23 mouse cellular contexts compared by ENCODE assay signal in genomic region chrX:163261248-163261647, GRCm38 (mm10).
DNase-seq lines count a peak whose midpoint lies in the region; ATAC-seq and TF ChIP-seq lines count a peak whose summit lies in the region.
"Had no signal": no experiment of that assay in that cellular context is flagged by ENCODE, and none has a peak within 500 bp of the region (broad histone marks: within the 10 kb centered on the region; RNA-seq: fewer than 3 reads in every experiment).

No protein-coding gene starts in this region.

- H3K36me3 ChIP-seq in liver, adult 2 months (ENCODE audit: control insufficient read depth, insufficient read depth, low read length) = no peaks in the 10 kb centered on the region
- H3K36me3 ChIP-seq in liver, postnatal 0 days (replicated peaks; ENCODE audit: insufficient read depth, low read length) = no peaks in the 10 kb centered on the region
- no peaks in the 10 kb centered on the region for H3K36me3 ChIP-seq in midbrain, postnatal 0 days (ENCODE audit: insufficient read depth, low read length)
- H3K36me3 ChIP-seq: embryonic facial prominence, embryonic 13.5 days; embryonic facial prominence, embryonic 15.5 days; forebrain, embryonic 10.5 days; forebrain, embryonic 12.5 days had no signal

- H3K4me1 ChIP-seq in liver, adult 2 months (ENCODE audit: control insufficient read depth, insufficient read depth, low read length) = no peaks in the 10 kb centered on the region
- no peaks in the 10 kb centered on the region for H3K4me1 ChIP-seq in liver, postnatal 0 days (ENCODE audit: insufficient read depth)
- H3K4me1 ChIP-seq in midbrain, postnatal 0 days (ENCODE audit: insufficient read depth, low read length) = no peaks in the 10 kb centered on the region
- H3K4me1 ChIP-seq: embryonic facial prominence, embryonic 13.5 days; embryonic facial prominence, embryonic 15.5 days; forebrain, embryonic 10.5 days; forebrain, embryonic 12.5 days had no signal

- TF ChIP-seq POLR2A in liver, adult 2 months (IDR thresholded peaks at IDR 0.05; ENCODE audit: extremely low read depth, insufficient read depth, low read length) = no peak

- no peak overlapping the region for H3K4me2 ChIP-seq in liver, postnatal 0 days (ENCODE audit: low read depth, low read length)
- no peak overlapping the region for H3K4me2 ChIP-seq in midbrain, postnatal 0 days (ENCODE audit: low read depth, low read length, poor library complexity, severe bottlenecking)
- H3K4me2 ChIP-seq: embryonic facial prominence, embryonic 13.5 days; embryonic facial prominence, embryonic 15.5 days; forebrain, embryonic 12.5 days had no signal

- H3K9me3 ChIP-seq in liver, postnatal 0 days (ENCODE audit: low read length) = no peaks in the 10 kb centered on the region
- H3K9me3 ChIP-seq in midbrain, postnatal 0 days (ENCODE audit: low read length) = no peaks in the 10 kb centered on the region
- H3K9me3 ChIP-seq: embryonic facial prominence, embryonic 13.5 days; embryonic facial prominence, embryonic 15.5 days; forebrain, embryonic 10.5 days; forebrain, embryonic 12.5 days had no signal

- H3K27ac ChIP-seq in liver, adult 2 months (replicated peaks; ENCODE audit: insufficient read depth, low read depth, low read length) = no peak overlapping the region
- H3K27ac ChIP-seq in liver, postnatal 0 days (ENCODE audit: low read depth) = no peak overlapping the region
- H3K27ac ChIP-seq in midbrain, postnatal 0 days (ENCODE audit: low read depth, low read length) = no peak overlapping the region
- H3K27ac ChIP-seq: embryonic facial prominence, embryonic 13.5 days; embryonic facial prominence, embryonic 15.5 days; forebrain, embryonic 10.5 days; forebrain, embryonic 12.5 days had no signal

- H3K9ac ChIP-seq in liver, adult 2 months (ENCODE audit: low read depth, low read length) = no peak overlapping the region
- H3K9ac ChIP-seq in liver, postnatal 0 days (replicated peaks) = no peak overlapping the region
- H3K9ac ChIP-seq in midbrain, postnatal 0 days (replicated peaks; ENCODE audit: low read length, poor library complexity, severe bottlenecking) = no peak overlapping the region
- H3K9ac ChIP-seq: embryonic facial prominence, embryonic 13.5 days; embryonic facial prominence, embryonic 15.5 days; forebrain, embryonic 12.5 days had no signal

- TF ChIP-seq EP300 in liver, postnatal 0 days (IDR thresholded peaks at IDR 0.05; ENCODE audit: low read depth) = no peak

- WGBS in liver, adult 2 months = 83% methylated on average over 2 of the region's 2 CpGs
- WGBS in liver, postnatal 0 days (ENCODE audit: insufficient replicate concordance) = 73% methylated on average over 2 of the region's 2 CpGs
- 98% methylated on average over 2 of the region's 2 CpGs for WGBS in midbrain, postnatal 0 days

- H3K27me3 ChIP-seq in liver, adult 2 months (ENCODE audit: control insufficient read depth, insufficient read depth, low read length) = no peaks in the 10 kb centered on the region
- H3K27me3 ChIP-seq in liver, postnatal 0 days (ENCODE audit: insufficient read depth, low read length) = no peaks in the 10 kb centered on the region
- H3K27me3 ChIP-seq in midbrain, postnatal 0 days (ENCODE audit: insufficient read depth, low read length) = no peaks in the 10 kb centered on the region
- H3K27me3 ChIP-seq: embryonic facial prominence, embryonic 15.5 days had no signal

- peak; percentile 0 for DNase-seq in liver, adult 2 months (ENCODE audit: extremely low read depth, low read depth, low spot score)
- no peak for DNase-seq in liver, postnatal 0 days
- DNase-seq in midbrain, postnatal 0 days (ENCODE audit: low spot score) = no peak
- no peak for DNase-seq in testis, postnatal 10 days (ENCODE audit: low spot score)
- no peak for DNase-seq in thymus, adult 18-20 months
- DNase-seq: adrenal gland, adult 2 months; adrenal gland, postnatal 10 days; adrenal gland, postnatal 25 days; cerebellum, adult 11 months; cerebellum, adult 18-20 months; cerebellum, adult 8-10 months; cerebellum, adult 9-11 months; cerebellum, postnatal 25 days; embryo, embryonic 11 days had no signal

- H3K4me3 ChIP-seq in liver, adult 2 months (ENCODE audit: insufficient read depth, low read depth, low read length) = no peak overlapping the region
- no peak overlapping the region for H3K4me3 ChIP-seq in liver, postnatal 0 days (ENCODE audit: low read depth, low read length)
- no peak overlapping the region for H3K4me3 ChIP-seq in midbrain, postnatal 0 days (ENCODE audit: low read depth, low read length)
- H3K4me3 ChIP-seq: embryonic facial prominence, embryonic 13.5 days; embryonic facial prominence, embryonic 15.5 days; erythroblast, embryonic 14.5 days; forebrain, embryonic 10.5 days; forebrain, embryonic 12.5 days had no signal

- no peaks in the 10 kb centered on the region for H3K79me2 ChIP-seq in liver, adult 2 months (ENCODE audit: control insufficient read depth, insufficient read depth, low read length)

- no peak for ATAC-seq in liver, postnatal 0 days
- ATAC-seq in granulocyte monocyte progenitor cell, adult 5-6 weeks (replicated peaks; ENCODE audit: poor library complexity, severe bottlenecking) = peak; percentile 77
- ATAC-seq in megakaryocyte progenitor cell, adult 5-6 weeks (replicated peaks; ENCODE audit: poor library complexity) = peak; percentile 52
- ATAC-seq in midbrain, postnatal 0 days (ENCODE audit: low FRiP score) = no peak
- ATAC-seq: forebrain, embryonic 14.5 days; forebrain, embryonic 16.5 days had no signal

- TF ChIP-seq CTCF in liver, adult 2 months (IDR thresholded peaks at IDR 0.05; ENCODE audit: low read depth, low read length) = no peak
- no peak for TF ChIP-seq CTCF in liver, postnatal 0 days (IDR thresholded peaks at IDR 0.05; ENCODE audit: low read depth)
- no peak for TF ChIP-seq CTCF in midbrain, postnatal 0 days (IDR thresholded peaks at IDR 0.05)

Comparison
In these comparisons a context has a peak if more than half of its experiments do, and no peak if none do; other contexts are left out.
1. ATAC-seq: peak in granulocyte monocyte progenitor cell, adult 5-6 weeks (single experiment) and megakaryocyte progenitor cell, adult 5-6 weeks (single experiment); none in liver, postnatal 0 days (single experiment) and midbrain, postnatal 0 days (single experiment).